ENCODE assay signal across 19 mouse cellular contexts in the genomic region with DNA sequence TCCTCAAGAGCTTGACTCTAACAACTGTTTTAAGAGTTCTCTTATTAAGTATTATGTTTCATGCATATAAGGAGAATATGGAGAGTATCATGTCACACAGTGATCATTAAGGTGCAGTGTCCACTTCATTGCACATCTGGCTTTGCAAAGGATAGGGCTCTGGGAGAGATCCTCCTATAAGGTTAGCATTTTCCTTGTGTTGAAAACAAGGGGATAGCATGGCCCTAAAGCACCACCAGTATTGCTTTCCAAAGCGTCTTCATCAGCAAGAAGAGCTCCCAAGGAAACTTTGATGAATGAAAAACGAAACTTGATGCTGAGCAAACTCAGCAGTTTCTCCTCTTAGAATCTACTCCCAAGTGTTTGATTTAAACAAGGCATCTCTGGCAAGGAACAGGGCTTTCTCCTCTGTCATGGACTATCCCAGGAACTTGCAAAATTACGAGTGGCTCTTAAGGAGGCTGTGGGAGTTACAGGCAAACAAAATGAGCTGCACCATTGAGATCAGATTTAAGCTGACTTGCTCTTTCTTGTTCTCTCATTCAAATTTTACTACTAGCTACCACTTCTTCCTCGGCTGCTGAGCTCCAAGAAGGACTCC.
"Had no signal": no experiment of that assay in that cellular context is flagged by ENCODE, and none has a peak within 500 bp of the region (broad histone marks: within the 10 kb centered on the region; RNA-seq: fewer than 3 reads in every experiment).

No protein-coding gene starts in this region.

- H3K4me2 ChIP-seq: lung, embryonic 15.5 days; midbrain, embryonic 12.5 days; neural tube, embryonic 13.5 days; neural tube, embryonic 15.5 days had no signal

- H3K9ac ChIP-seq: lung, embryonic 15.5 days; midbrain, embryonic 12.5 days; neural tube, embryonic 13.5 days; neural tube, embryonic 15.5 days had no signal

- H3K36me3 ChIP-seq: lung, embryonic 15.5 days; midbrain, embryonic 10.5 days; midbrain, embryonic 12.5 days; neural tube, embryonic 13.5 days; neural tube, embryonic 15.5 days had no signal

- H3K4me3 ChIP-seq: lung, embryonic 15.5 days; midbrain, embryonic 10.5 days; midbrain, embryonic 12.5 days; myocyte; neural tube, embryonic 13.5 days; neural tube, embryonic 15.5 days had no signal

- H3K27ac ChIP-seq: lung, embryonic 15.5 days; midbrain, embryonic 10.5 days; midbrain, embryonic 12.5 days; neural tube, embryonic 13.5 days; neural tube, embryonic 15.5 days had no signal

- ATAC-seq: midbrain, embryonic 16.5 days had no signal

- H3K4me1 ChIP-seq: lung, embryonic 15.5 days; midbrain, embryonic 10.5 days; midbrain, embryonic 12.5 days; neural tube, embryonic 13.5 days; neural tube, embryonic 15.5 days had no signal

- H3K9me3 ChIP-seq: lung, embryonic 15.5 days; midbrain, embryonic 10.5 days; midbrain, embryonic 12.5 days; neural tube, embryonic 13.5 days; neural tube, embryonic 15.5 days had no signal

- DNase-seq: lung, adult 2 months; lung, postnatal 10 days; lung, postnatal 4 days; midbrain, embryonic 14.5 days; retina, postnatal 1 day; right cerebral cortex, adult 18-20 months; right cerebral cortex, postnatal 25 days; right cerebral cortex, postnatal 4 days; spleen, adult 18-20 months; thymus, adult 18-20 months; thymus, postnatal 14 days; thymus, postnatal 36 days had no signal

- H3K27me3 ChIP-seq: lung, embryonic 15.5 days; midbrain, embryonic 12.5 days; neural tube, embryonic 13.5 days; neural tube, embryonic 15.5 days had no signal
